Mouse (Mus musculus) ES-Bruce4 (cell line): ENCODE data around the gene Ms4a4a.

ENCODE experiments used
- CTCF ChIP-seq: IDR thresholded peaks from one replicate; pipeline ENCODE4 v1.8.1; 2011; ENCODE audit warnings: low read depth, low read length
- EP300 ChIP-seq: IDR thresholded peaks from 2 replicates; pipeline ENCODE4 v1.6.1; 2011; ENCODE audit warnings: low read depth, low read length; ENCODE audit not compliant: insufficient read depth
- POLR2A ChIP-seq: IDR thresholded peaks from one replicate; pipeline ENCODE4 v1.8.1; 2011; ENCODE audit warnings: low read length; ENCODE audit not compliant: insufficient read depth

GRCm38 (mm10) chr19:11375273-11375672 lies at the start of gene Ms4a4a:
- TF ChIP-seq CTCF: no peak
- no peak for TF ChIP-seq EP300
- no peak for TF ChIP-seq POLR2A
